ENCODE assay signal across 10 mouse cellular contexts in genomic region chr2:136911958-136912411, GRCm38 (mm10). TPM values are rescaled to one million over a fixed set of nuclear protein-coding genes. Genes with fewer than 3 reads are reported as not detected.
DNase-seq lines count a peak whose midpoint lies in the region; ATAC-seq and TF ChIP-seq lines count a peak whose summit lies in the region.
"Had no signal": no experiment of that assay in that cellular context is flagged by ENCODE, and none has a peak within 500 bp of the region (broad histone marks: within the 10 kb centered on the region; RNA-seq: fewer than 3 reads in every experiment).

No protein-coding gene starts in this region.

- H3K9me3 ChIP-seq in liver, embryonic 12.5 days (replicated peaks): no peaks in the 10 kb centered on the region
- no peaks in the 10 kb centered on the region for H3K9me3 ChIP-seq in liver, postnatal 0 days (ENCODE audit: low read length)
- H3K9me3 ChIP-seq in embryonic facial prominence, embryonic 13.5 days: no peaks in the 10 kb centered on the region
- no peaks in the 10 kb centered on the region for H3K9me3 ChIP-seq in heart, embryonic 16.5 days (replicated peaks; ENCODE audit: control insufficient read depth, low read length)
- H3K9me3 ChIP-seq: midbrain, embryonic 12.5 days had no signal

- TF ChIP-seq EP300 in liver, postnatal 0 days (IDR thresholded peaks at IDR 0.05; ENCODE audit: low read depth): no peak

- no peak for ATAC-seq in liver, embryonic 12.5 days
- no peak for ATAC-seq in liver, postnatal 0 days
- ATAC-seq in embryonic facial prominence, embryonic 13.5 days (ENCODE audit: insufficient number of reproducible peaks, insufficient read depth, low FRiP score, low TSS enrichment, low read depth): no peak
- ATAC-seq in heart, embryonic 16.5 days (replicated peaks; ENCODE audit: extremely low read depth, insufficient read depth, low FRiP score): peak; percentile 71

- H3K4me3 ChIP-seq in liver, embryonic 12.5 days: no peak overlapping the region
- no peak overlapping the region for H3K4me3 ChIP-seq in liver, postnatal 0 days (ENCODE audit: low read depth, low read length)
- H3K4me3 ChIP-seq in embryonic facial prominence, embryonic 13.5 days: no peak overlapping the region
- H3K4me3 ChIP-seq in heart, embryonic 16.5 days (ENCODE audit: low read length): no peak overlapping the region
- H3K4me3 ChIP-seq: layer of hippocampus, adult 2 months; midbrain, embryonic 12.5 days had no signal

- no peak overlapping the region for H3K4me2 ChIP-seq in liver, embryonic 12.5 days
- H3K4me2 ChIP-seq in liver, postnatal 0 days (ENCODE audit: low read depth, low read length): no peak overlapping the region
- no peak overlapping the region for H3K4me2 ChIP-seq in embryonic facial prominence, embryonic 13.5 days
- no peak overlapping the region for H3K4me2 ChIP-seq in heart, embryonic 16.5 days (ENCODE audit: low read depth, low read length)
- H3K4me2 ChIP-seq: midbrain, embryonic 12.5 days had no signal

- peaks cover 16% of the 10 kb centered on the region for H3K4me1 ChIP-seq in liver, embryonic 12.5 days
- H3K4me1 ChIP-seq in liver, postnatal 0 days (ENCODE audit: insufficient read depth): no peaks in the 10 kb centered on the region
- peaks cover 11% of the 10 kb centered on the region for H3K4me1 ChIP-seq in embryonic facial prominence, embryonic 13.5 days
- peaks cover 10% of the 10 kb centered on the region for H3K4me1 ChIP-seq in heart, embryonic 16.5 days (ENCODE audit: control insufficient read depth, insufficient read depth, low read length)

- no peaks in the 10 kb centered on the region for H3K27me3 ChIP-seq in liver, embryonic 12.5 days (replicated peaks)
- no peaks in the 10 kb centered on the region for H3K27me3 ChIP-seq in liver, postnatal 0 days (ENCODE audit: insufficient read depth, low read length)
- H3K27me3 ChIP-seq in embryonic facial prominence, embryonic 13.5 days: no peaks in the 10 kb centered on the region
- H3K27me3 ChIP-seq in heart, embryonic 16.5 days (ENCODE audit: control insufficient read depth, insufficient read depth, low read length): no peaks in the 10 kb centered on the region
- H3K27me3 ChIP-seq: midbrain, embryonic 12.5 days had no signal

- DNase-seq in liver, postnatal 0 days: no peak
- DNase-seq in neural tube, embryonic 10.5 days (ENCODE audit: extremely low spot score, low spot score): peak; percentile 23
- no peak for DNase-seq in gastrocnemius, postnatal 4 days (ENCODE audit: low spot score in 2 of 2)
- no peak for DNase-seq in right cerebral cortex, postnatal 4 days

- no peak for TF ChIP-seq CTCF in liver, postnatal 0 days (IDR thresholded peaks at IDR 0.05; ENCODE audit: low read depth)

- WGBS in liver, embryonic 12.5 days (ENCODE audit: insufficient replicate concordance): 25% methylated on average over 4 of the region's 4 CpGs
- 29% methylated on average over 4 of the region's 4 CpGs for whole genome bisulfite sequencing in liver, postnatal 0 days (ENCODE audit: insufficient replicate concordance)
- 26% methylated on average over 4 of the region's 4 CpGs for WGBS in embryonic facial prominence, embryonic 13.5 days
- 25% methylated on average over 4 of the region's 4 CpGs for WGBS in heart, embryonic 16.5 days

- 0 out of 2 replicates have a peak overlapping the region, but pooled peaks have one; percentile 26 for H3K27ac ChIP-seq in liver, embryonic 12.5 days
- no peak overlapping the region for H3K27ac ChIP-seq in liver, postnatal 0 days (ENCODE audit: low read depth)
- H3K27ac ChIP-seq in embryonic facial prominence, embryonic 13.5 days: peak overlapping the region; percentile 16; the same call in 1 of the 2 replicates
- peak overlapping the region; percentile 65 for H3K27ac ChIP-seq in heart, embryonic 16.5 days (ENCODE audit: low read length)
- H3K27ac ChIP-seq: layer of hippocampus, adult 2 months had no signal

- H3K36me3 ChIP-seq in liver, embryonic 12.5 days: no peaks in the 10 kb centered on the region
- no peaks in the 10 kb centered on the region for H3K36me3 ChIP-seq in liver, postnatal 0 days (replicated peaks; ENCODE audit: insufficient read depth, low read length)
- H3K36me3 ChIP-seq in embryonic facial prominence, embryonic 13.5 days: no peaks in the 10 kb centered on the region
- no peaks in the 10 kb centered on the region for H3K36me3 ChIP-seq in heart, embryonic 16.5 days (ENCODE audit: control insufficient read depth, insufficient read depth)
- H3K36me3 ChIP-seq: midbrain, embryonic 12.5 days had no signal

- H3K9ac ChIP-seq in liver, embryonic 12.5 days: no peak overlapping the region
- no peak overlapping the region for H3K9ac ChIP-seq in liver, postnatal 0 days (replicated peaks)
- no peak overlapping the region for H3K9ac ChIP-seq in embryonic facial prominence, embryonic 13.5 days
- H3K9ac ChIP-seq in heart, embryonic 16.5 days (ENCODE audit: low read length): no peak overlapping the region
- H3K9ac ChIP-seq: midbrain, embryonic 12.5 days had no signal

RNA-seq across cellular contexts. Expression of gene AL731706.1, which starts 20.8 kb away (rescaled TPM):
- polyA plus RNA-seq in liver, embryonic 12.5 days (2016; fragmentation: Nextera tagmentation; extraction: Ambion mirVana): 14.0 and 17.1 TPM in 2 replicates
- polyA plus RNA-seq in liver, postnatal 0 days (2015; fragmentation: Nextera tagmentation; extraction: Ambion mirVana): 22.2 and 24.4 TPM in 2 replicates
- 32.8 and 37.4 TPM in 2 replicates for polyA plus RNA-seq in embryonic facial prominence, embryonic 13.5 days (2015; fragmentation: Nextera tagmentation; extraction: Ambion mirVana)
- 39.1 and 39.5 TPM in 2 replicates for polyA plus RNA-seq in heart, embryonic 16.5 days (2015; fragmentation: Nextera tagmentation; extraction: Ambion mirVana)
- 10 to 100 TPM; 12.6 to 14.9 TPM for total RNA-seq in gastrocnemius, postnatal 4 days (2021)

RNA-seq across cellular contexts. Expression of gene Mkks, which starts 20.8 kb away (rescaled TPM):
- 6.9 and 7.1 TPM in 2 replicates for polyA plus RNA-seq in liver, embryonic 12.5 days (2016; fragmentation: Nextera tagmentation; extraction: Ambion mirVana)
- polyA plus RNA-seq in liver, postnatal 0 days (2015; fragmentation: Nextera tagmentation; extraction: Ambion mirVana): 5.0 and 6.5 TPM in 2 replicates
- 13.2 and 15.0 TPM in 2 replicates for polyA plus RNA-seq in embryonic facial prominence, embryonic 13.5 days (2015; fragmentation: Nextera tagmentation; extraction: Ambion mirVana)
- 22.7 and 24.1 TPM in 2 replicates for polyA plus RNA-seq in heart, embryonic 16.5 days (2015; fragmentation: Nextera tagmentation; extraction: Ambion mirVana)
- total RNA-seq in gastrocnemius, postnatal 4 days (2021): 10 to 100 TPM; 20.5 to 22.7 TPM

RNA-seq across cellular contexts. Expression of gene Slx4ip, which starts 21.0 kb away (rescaled TPM):
- polyA plus RNA-seq in liver, embryonic 12.5 days (2016; fragmentation: Nextera tagmentation; extraction: Ambion mirVana): 3.3 and 3.5 TPM in 2 replicates
- 1.1 and 1.7 TPM in 2 replicates for polyA plus RNA-seq in liver, postnatal 0 days (2015; fragmentation: Nextera tagmentation; extraction: Ambion mirVana)
- 8.2 and 8.8 TPM in 2 replicates for polyA plus RNA-seq in embryonic facial prominence, embryonic 13.5 days (2015; fragmentation: Nextera tagmentation; extraction: Ambion mirVana)
- 3.7 and 4.3 TPM in 2 replicates for polyA plus RNA-seq in heart, embryonic 16.5 days (2015; fragmentation: Nextera tagmentation; extraction: Ambion mirVana)
- 1 to 10 TPM; 3.9 to 4.2 TPM for total RNA-seq in gastrocnemius, postnatal 4 days (2021)

RNA-seq across cellular contexts. Expression of gene AL731706.2, which starts 26.5 kb away (rescaled TPM):
- 12.0 and 19.6 TPM in 2 replicates for polyA plus RNA-seq in liver, embryonic 12.5 days (2016; fragmentation: Nextera tagmentation; extraction: Ambion mirVana)
- 23.8 and 24.4 TPM in 2 replicates for polyA plus RNA-seq in liver, postnatal 0 days (2015; fragmentation: Nextera tagmentation; extraction: Ambion mirVana)
- polyA plus RNA-seq in embryonic facial prominence, embryonic 13.5 days (2015; fragmentation: Nextera tagmentation; extraction: Ambion mirVana): 30.9 and 40.3 TPM in 2 replicates
- 46.3 and 51.4 TPM in 2 replicates for polyA plus RNA-seq in heart, embryonic 16.5 days (2015; fragmentation: Nextera tagmentation; extraction: Ambion mirVana)
- total RNA-seq in gastrocnemius, postnatal 4 days (2021): 10 to 100 TPM; 10.5 to 24.1 TPM
- polyA plus RNA-seq: small intestine, adult 2 months had no signal
